ENCODE assay signal across 8 mouse cellular contexts in the genomic region with DNA sequence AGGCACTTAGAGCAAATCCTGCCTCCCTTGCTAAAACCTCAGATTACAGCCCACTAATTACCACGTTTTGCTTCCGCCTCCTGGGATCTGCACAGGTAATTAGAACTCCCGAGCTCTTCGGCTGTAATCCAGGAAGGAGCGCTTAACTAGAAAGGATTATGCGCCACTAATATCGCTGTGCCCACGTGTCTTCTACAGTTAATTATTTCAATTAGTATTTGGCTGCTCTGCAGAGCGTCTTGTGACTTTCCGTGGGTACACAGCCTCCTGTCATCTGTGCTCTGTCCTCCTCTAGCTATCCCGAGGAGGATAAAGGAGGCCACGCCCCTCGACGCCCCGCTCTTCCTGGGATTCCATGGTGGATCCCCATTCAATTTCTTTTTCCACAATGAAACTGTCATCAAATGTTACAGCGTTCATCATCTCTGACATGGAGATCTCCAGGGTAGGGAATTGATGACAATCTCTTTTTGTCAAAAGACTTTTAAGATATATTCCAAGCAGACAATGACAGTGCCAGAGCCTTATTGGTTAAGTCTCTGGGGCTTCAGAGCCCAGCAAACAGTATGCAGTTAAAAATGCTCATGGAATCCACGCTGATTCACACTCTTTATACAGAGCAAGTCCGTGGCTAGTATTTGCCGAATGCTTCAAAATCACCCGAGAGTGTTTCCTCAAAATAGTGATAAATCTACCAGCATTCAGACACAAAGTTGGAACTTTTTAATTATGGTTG.
DNase-seq lines count a peak whose midpoint lies in the region; ATAC-seq and TF ChIP-seq lines count a peak whose summit lies in the region.

No protein-coding gene starts in this region.

- peak overlapping the region; percentile 44 for H3K4me2 ChIP-seq in forebrain, embryonic 12.5 days
- H3K4me2 ChIP-seq in kidney, embryonic 14.5 days (replicated peaks; ENCODE audit: low read depth, low read length): peak overlapping the region; percentile 38

- H3K27me3 ChIP-seq in forebrain, embryonic 12.5 days: peaks cover 8% of the 10 kb centered on the region; the same call in 1 of the 2 replicates
- H3K27me3 ChIP-seq in kidney, embryonic 14.5 days (ENCODE audit: control insufficient read depth, insufficient read depth, low read length): no peaks in the 10 kb centered on the region

- peak; percentile 79; the same call in 1 of the 2 replicates for ATAC-seq in forebrain, embryonic 12.5 days (ENCODE audit: low FRiP score)
- no peak for ATAC-seq in kidney, embryonic 14.5 days (ENCODE audit: low FRiP score, low TSS enrichment)
- no peak for ATAC-seq in activated CD4-positive, CD25-positive, alpha-beta regulatory T cell, adult 4 months

- peak overlapping the region; percentile 55 for H3K4me3 ChIP-seq in layer of hippocampus, adult 2 months
- H3K4me3 ChIP-seq in forebrain, embryonic 12.5 days (replicated peaks): peak overlapping the region; percentile 23; the same call in 1 of the 2 replicates
- H3K4me3 ChIP-seq in kidney, embryonic 14.5 days (ENCODE audit: low read length): no peak overlapping the region
- H3K4me3 ChIP-seq in olfactory bulb, adult 2 months (ENCODE audit: insufficient read depth, low read depth, low read length): peak overlapping the region; percentile 12; the same call in 1 of the 2 replicates

- H3K4me1 ChIP-seq in forebrain, embryonic 12.5 days: peaks cover 9% of the 10 kb centered on the region
- peaks cover 6% of the 10 kb centered on the region; the same call in 1 of the 2 replicates for H3K4me1 ChIP-seq in kidney, embryonic 14.5 days (ENCODE audit: control insufficient read depth, insufficient read depth, low read length)
- H3K4me1 ChIP-seq in olfactory bulb, adult 2 months (ENCODE audit: control insufficient read depth, insufficient read depth, low read length): peaks cover 2% of the 10 kb centered on the region; the same call in 1 of the 2 replicates

- no peak for TF ChIP-seq CTCF in layer of hippocampus, adult 2 months (conservative IDR thresholded peaks at IDR 0.05)
- no peak for TF ChIP-seq CTCF in olfactory bulb, adult 2 months (IDR thresholded peaks at IDR 0.05; ENCODE audit: insufficient read depth, low read depth, low read length)

- H3K9me3 ChIP-seq in forebrain, embryonic 12.5 days: no peaks in the 10 kb centered on the region
- no peaks in the 10 kb centered on the region for H3K9me3 ChIP-seq in kidney, embryonic 14.5 days (ENCODE audit: control insufficient read depth, low read length)

- H3K36me3 ChIP-seq in forebrain, embryonic 12.5 days (replicated peaks): no peaks in the 10 kb centered on the region
- no peaks in the 10 kb centered on the region for H3K36me3 ChIP-seq in kidney, embryonic 14.5 days (ENCODE audit: control insufficient read depth, insufficient read depth, low read length)

- DNase-seq in layer of hippocampus, adult 2 months (ENCODE audit: low spot score in 2 of 2): peak in 1 of 2 experiments; percentile 17
- DNase-seq in layer of hippocampus, adult 9-10 months (ENCODE audit: low spot score): no peak
- no peak for DNase-seq in gastrocnemius, postnatal 36 days
- no peak for DNase-seq in spleen, postnatal 14 days (ENCODE audit: low spot score in 2 of 2)

- H3K27ac ChIP-seq in layer of hippocampus, adult 2 months: peak overlapping the region; percentile 74
- no peak overlapping the region for H3K27ac ChIP-seq in forebrain, embryonic 12.5 days
- H3K27ac ChIP-seq in kidney, embryonic 14.5 days (ENCODE audit: low read depth, low read length): no peak overlapping the region
- no peak overlapping the region for H3K27ac ChIP-seq in olfactory bulb, adult 2 months (ENCODE audit: insufficient read depth, low read depth, low read length)

- 25% methylated on average over 20 of the region's 20 CpGs for WGBS in forebrain, embryonic 12.5 days
- 42% methylated on average over 20 of the region's 20 CpGs for WGBS in kidney, embryonic 14.5 days
- WGBS in olfactory bulb, adult 2 months: 18% methylated on average over 20 of the region's 20 CpGs

- no peak for TF ChIP-seq POLR2A in olfactory bulb, adult 2 months (IDR thresholded peaks at IDR 0.05; ENCODE audit: insufficient read depth, low read depth, low read length)

- intact Hi-C loops in gastrocnemius, postnatal 36 days (cut with DNase I): no loop called here

- H3K9ac ChIP-seq in forebrain, embryonic 12.5 days: no peak overlapping the region
- H3K9ac ChIP-seq in kidney, embryonic 14.5 days (ENCODE audit: low read depth, low read length): no peak overlapping the region
